Mouse (Mus musculus): Measurements from ENCODE around the gene Atf6b. TPM values are rescaled to one million over a fixed set of nuclear protein-coding genes. Genes with fewer than 3 reads are reported as not detected.

Gene Atf6b
- polyA plus RNA-seq, 1 experiment = 16.2 TPM

Other genes starting within 250 kb of the Atf6b start
- not detected in 2 replicates for gene BC051142, start 248.3 kb upstream of the Atf6b start, polyA plus RNA-seq (2012; ENCODE audit: insufficient read depth, insufficient read length, missing spikeins)
- gene Btnl4, start 169.8 kb upstream of the Atf6b start, polyA plus RNA-seq (2012; ENCODE audit: insufficient read depth, insufficient read length, missing spikeins) = not detected in 2 replicates
- gene Btnl6, start 129.8 kb upstream of the Atf6b start, polyA plus RNA-seq (2012; ENCODE audit: insufficient read depth, insufficient read length, missing spikeins) = not detected in 2 replicates
- gene Notch4, start 82.9 kb upstream of the Atf6b start, polyA plus RNA-seq (2012; ENCODE audit: insufficient read depth, insufficient read length, missing spikeins) = 3.8 and 8.8 TPM in 2 replicates
- gene Gpsm3, start 57.3 kb upstream of the Atf6b start, polyA plus RNA-seq (2012; ENCODE audit: insufficient read depth, insufficient read length, missing spikeins) = 3.3 and 7.5 TPM in 2 replicates
- 19.9 and 35.5 TPM in 2 replicates for gene Pbx2, start 55.9 kb upstream of the Atf6b start, polyA plus RNA-seq (2012; ENCODE audit: insufficient read depth, insufficient read length, missing spikeins)
- not detected in 2 replicates for gene Ager, start 49.3 kb upstream of the Atf6b start, polyA plus RNA-seq (2012; ENCODE audit: insufficient read depth, insufficient read length, missing spikeins)
- gene Rnf5, start 43.5 kb upstream of the Atf6b start, polyA plus RNA-seq (2012; ENCODE audit: insufficient read depth, insufficient read length, missing spikeins) = 104 and 110 TPM in 2 replicates
- gene Agpat1, start 42.9 kb upstream of the Atf6b start, polyA plus RNA-seq (2012; ENCODE audit: insufficient read depth, insufficient read length, missing spikeins) = 89.0 and 120 TPM in 2 replicates
- 1.4 TPM in 1 of 2 replicates, not detected in the other for gene Egfl8, start 31.2 kb upstream of the Atf6b start, polyA plus RNA-seq (2012; ENCODE audit: insufficient read depth, insufficient read length, missing spikeins)
- gene Ppt2, start 18.6 kb upstream of the Atf6b start, polyA plus RNA-seq (2012; ENCODE audit: insufficient read depth, insufficient read length, missing spikeins) = 30.2 and 32.3 TPM in 2 replicates
- gene Prrt1, start 17.6 kb upstream of the Atf6b start, polyA plus RNA-seq (2012; ENCODE audit: insufficient read depth, insufficient read length, missing spikeins) = not detected in 2 replicates
- 11.1 and 26.4 TPM in 2 replicates for gene Fkbpl, start 2.4 kb upstream of the Atf6b start, polyA plus RNA-seq (2012; ENCODE audit: insufficient read depth, insufficient read length, missing spikeins)
- gene Tnxb, start 23.4 kb downstream of the Atf6b start, polyA plus RNA-seq (2012; ENCODE audit: insufficient read depth, insufficient read length, missing spikeins) = 9.7 and 10.1 TPM in 2 replicates
- gene C4b, start 96.7 kb downstream of the Atf6b start, polyA plus RNA-seq (2012; ENCODE audit: insufficient read depth, insufficient read length, missing spikeins) = 17.7 and 28.0 TPM in 2 replicates
- gene Cyp21a1, start 157.4 kb downstream of the Atf6b start, polyA plus RNA-seq (2012; ENCODE audit: insufficient read depth, insufficient read length, missing spikeins) = not detected in 2 replicates
- gene Stk19, start 189.8 kb downstream of the Atf6b start, polyA plus RNA-seq (2012; ENCODE audit: insufficient read depth, insufficient read length, missing spikeins) = 18.5 and 20.3 TPM in 2 replicates
- 15.3 and 17.2 TPM in 2 replicates for gene Dxo, start 189.9 kb downstream of the Atf6b start, polyA plus RNA-seq (2012; ENCODE audit: insufficient read depth, insufficient read length, missing spikeins)
- 15.1 and 24.6 TPM in 2 replicates for gene Skiv2l, start 203.1 kb downstream of the Atf6b start, polyA plus RNA-seq (2012; ENCODE audit: insufficient read depth, insufficient read length, missing spikeins)
- 25.0 and 41.5 TPM in 2 replicates for gene Nelfe, start 203.2 kb downstream of the Atf6b start, polyA plus RNA-seq (2012; ENCODE audit: insufficient read depth, insufficient read length, missing spikeins)
- 29.3 and 35.1 TPM in 2 replicates for gene Cfb, start 215.4 kb downstream of the Atf6b start, polyA plus RNA-seq (2012; ENCODE audit: insufficient read depth, insufficient read length, missing spikeins)
- gene Zbtb12, start 232.3 kb downstream of the Atf6b start, polyA plus RNA-seq (2012; ENCODE audit: insufficient read depth, insufficient read length, missing spikeins) = 3.0 and 3.3 TPM in 2 replicates
- gene Gm20547, start 234.9 kb downstream of the Atf6b start, polyA plus RNA-seq (2012; ENCODE audit: insufficient read depth, insufficient read length, missing spikeins) = not detected in 2 replicates